Mouse (Mus musculus): ENCODE measurements around the gene Slc13a5. TPM values are rescaled to one million over a fixed set of nuclear protein-coding genes. Genes with fewer than 3 reads are reported as not detected.

The Slc13a5 gene
- 1 to 10 TPM; 7.2 to 9.8 TPM for total RNA-seq (2021)

DNA sequence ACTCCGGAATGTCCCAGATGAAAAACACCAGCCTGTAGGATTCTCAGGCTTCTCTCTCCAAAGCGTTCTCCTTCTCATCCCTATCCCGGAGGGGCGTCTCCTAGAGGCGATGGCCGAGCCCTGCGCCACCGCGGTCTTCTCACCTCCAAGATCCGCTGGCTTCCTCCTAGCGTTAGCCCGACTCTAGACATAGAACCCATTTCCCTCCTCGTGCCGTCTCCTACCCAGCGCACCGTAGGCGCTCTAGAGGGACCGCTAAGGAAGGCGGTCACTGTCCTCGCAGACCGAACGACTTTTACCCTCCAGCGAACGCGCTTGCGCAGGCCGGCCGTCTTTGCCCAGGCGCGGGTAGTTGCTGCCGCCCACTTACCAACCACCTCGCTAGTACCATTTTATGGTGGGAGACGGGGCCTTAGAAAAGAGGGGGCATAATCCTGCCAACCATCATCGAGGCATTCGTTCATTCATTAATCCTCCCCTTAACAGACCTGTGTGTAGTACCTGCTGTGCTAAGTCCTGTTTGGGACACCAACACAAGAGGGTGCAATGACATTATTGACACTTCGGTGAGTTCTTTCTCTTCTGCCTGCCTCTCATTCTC, at the start of gene Slc13a5:
Slc13a5 (minus strand) TSS at position 263 of the 601 bp plus-strand sequence.
- intact Hi-C loops (cut with DNase I): loop anchor here (5.0 kb wide), 1 partner anchor 35 kb away; no protein-coding TSS in a partner anchor
- DNase-seq: peak; percentile 31

DNA sequence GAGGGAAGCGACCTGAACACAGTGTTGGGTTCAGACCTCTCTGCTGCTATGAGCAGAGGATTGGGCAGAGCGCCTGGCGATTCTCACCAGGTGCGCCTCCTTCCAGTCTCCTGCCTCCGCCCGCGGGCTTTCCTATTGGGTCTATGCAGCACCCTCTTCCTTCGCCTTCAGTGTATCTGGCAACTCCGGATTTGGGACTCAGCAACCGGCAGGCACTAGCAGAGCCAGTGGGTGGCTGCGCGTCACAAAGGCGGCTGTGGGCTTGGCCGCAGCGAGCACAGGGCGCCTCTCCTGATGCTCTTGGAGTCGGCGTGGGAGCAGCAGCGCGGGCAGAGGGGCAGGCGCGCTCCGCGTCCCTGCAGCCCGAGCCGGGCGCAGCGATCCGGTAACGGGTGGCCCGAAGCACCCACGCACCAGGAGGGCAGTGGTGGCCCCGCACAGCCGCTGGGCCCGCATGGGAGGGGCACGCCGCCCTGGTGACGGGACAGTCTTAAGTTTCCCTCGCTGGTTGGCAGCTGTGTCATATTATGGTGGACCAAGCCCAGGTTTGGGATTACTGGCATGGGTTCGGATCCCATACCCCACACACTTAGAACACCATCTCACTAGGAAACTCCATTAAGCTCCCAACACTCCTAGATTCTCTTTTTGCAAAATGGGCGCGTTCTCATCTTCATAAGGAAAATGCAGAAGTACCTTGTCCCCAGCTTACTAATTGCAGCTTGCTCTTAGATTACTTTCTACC, 47.3 kb upstream of the Slc13a5 start, which contains the start of gene Fbxo39:
Fbxo39 (plus strand) TSS at position 294 of the 745 bp plus-strand sequence.
- intact Hi-C loops (cut with DNase I): no loop called here
- no peak for DNase-seq

DNA sequence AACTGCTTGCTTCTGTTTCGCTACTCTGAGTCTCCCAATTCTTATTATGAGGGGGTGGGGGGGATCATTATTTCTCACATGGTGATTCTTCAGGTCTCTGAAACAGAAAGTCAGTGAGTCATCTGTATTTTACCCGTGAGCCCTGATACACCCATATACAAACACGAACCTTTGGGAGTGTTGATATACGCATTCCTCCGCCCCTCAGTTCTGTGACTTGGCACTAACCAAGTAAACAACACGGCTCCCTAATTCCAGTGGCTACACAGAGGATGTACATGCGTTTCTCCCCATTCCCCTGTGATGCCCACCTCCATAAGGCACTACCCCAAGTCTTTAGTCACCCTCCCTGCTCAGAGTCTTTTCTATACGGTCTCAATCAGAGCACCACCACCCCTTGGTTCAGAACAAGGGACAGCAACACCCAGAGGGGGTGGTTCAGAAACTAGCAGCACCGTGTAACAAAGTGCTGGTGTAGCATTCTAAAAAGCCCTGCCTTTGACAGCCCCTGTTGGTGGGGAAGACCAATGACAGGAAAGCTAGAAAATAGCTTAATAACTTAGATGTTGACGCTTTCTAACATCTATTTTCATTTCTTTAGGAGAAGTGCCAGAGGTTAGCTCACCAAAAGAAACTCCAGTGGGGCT, 44.5 kb upstream of the Slc13a5 start:
- no peak for DNase-seq
- intact Hi-C loops (cut with DNase I): no loop called here

DNA sequence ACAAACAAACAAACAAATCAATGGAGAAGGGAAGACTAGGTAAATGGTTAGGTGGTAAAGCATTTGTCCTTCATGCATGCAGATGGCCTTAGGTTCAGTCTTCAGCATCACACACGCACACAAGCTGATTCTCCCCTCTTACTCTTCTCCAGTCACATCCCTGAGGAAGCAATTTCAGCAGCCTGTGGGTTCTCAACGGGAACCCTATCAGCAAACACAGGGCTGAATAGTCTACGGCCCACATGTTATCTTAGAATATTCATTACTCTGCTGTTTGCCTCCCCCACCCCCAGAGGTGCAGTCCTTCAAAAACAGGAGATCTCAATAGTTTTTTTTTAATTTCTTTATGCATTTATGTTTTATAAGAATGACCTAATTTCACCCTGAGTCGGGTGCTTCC, 43.5 kb upstream of the Slc13a5 start:
- DNase-seq: no peak
- intact Hi-C loops (cut with DNase I): no loop called here

DNA sequence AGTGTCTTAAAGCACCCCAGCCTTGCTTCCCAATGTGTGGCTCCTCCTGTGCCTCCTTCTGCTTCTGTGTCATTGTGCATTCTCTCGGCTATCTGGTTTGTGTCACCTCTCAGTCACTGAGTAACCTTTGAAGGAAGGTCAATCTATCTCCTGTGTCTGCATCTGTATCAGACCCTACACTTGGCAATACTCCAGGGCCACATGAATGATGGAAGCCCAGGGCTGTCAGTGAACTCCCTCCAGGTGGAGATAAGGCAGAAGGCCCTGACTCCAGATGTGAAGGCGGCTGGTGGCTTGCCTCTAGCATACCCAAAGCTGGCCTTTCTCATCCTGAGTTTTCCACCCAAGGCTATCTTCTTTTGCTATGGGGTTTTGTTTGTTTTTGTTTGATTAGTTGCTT, 42.0 kb upstream of the Slc13a5 start:
- no peak for DNase-seq
- intact Hi-C loops (cut with DNase I): no loop called here

DNA sequence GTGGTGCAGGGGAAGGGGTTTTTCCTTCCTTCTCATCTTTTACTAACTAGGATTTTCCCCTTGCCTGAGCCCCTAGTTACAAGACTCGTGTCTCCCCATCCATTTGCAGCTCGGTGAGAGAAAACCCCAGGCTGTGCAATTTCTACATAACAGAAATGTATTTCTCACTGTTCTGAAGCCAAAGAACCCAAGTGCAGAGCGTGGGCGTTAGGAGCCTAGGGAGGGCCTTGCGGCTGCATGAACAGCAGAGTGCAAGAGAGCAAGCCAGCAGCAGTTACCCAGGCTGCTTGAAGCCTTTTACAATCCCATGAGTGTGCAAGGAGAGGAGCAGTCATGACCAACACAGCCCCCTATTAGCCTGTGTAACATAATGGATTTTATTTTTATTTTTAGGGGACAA, 40.4 kb upstream of the Slc13a5 start:
- DNase-seq: no peak

DNA sequence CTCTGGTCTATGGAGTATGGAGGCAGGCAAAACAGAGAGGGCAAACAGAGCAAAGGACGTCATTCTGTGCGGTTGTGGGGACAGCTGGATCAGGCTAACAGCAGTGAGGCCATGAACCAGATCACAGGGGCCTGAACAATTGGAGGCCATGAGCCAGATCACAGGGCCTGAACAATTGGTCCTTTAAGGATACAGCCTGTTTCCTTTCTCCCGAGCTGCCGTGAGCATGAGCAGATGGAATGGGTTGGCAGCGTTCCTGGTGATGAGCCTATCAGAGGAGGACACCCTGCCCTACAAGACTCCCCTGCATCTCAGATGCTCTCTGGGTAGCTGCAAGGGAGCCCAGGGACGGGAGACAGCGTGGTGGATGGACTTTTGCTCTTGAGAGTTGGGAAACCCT, 35.2 kb upstream of the Slc13a5 start:
- intact Hi-C loops (cut with DNase I): no loop called here
- DNase-seq: peak; percentile 71

More for the DNA sequence above, 40.4 kb upstream of the Slc13a5 start:
- intact Hi-C loops (cut with DNase I): no loop called here

DNA sequence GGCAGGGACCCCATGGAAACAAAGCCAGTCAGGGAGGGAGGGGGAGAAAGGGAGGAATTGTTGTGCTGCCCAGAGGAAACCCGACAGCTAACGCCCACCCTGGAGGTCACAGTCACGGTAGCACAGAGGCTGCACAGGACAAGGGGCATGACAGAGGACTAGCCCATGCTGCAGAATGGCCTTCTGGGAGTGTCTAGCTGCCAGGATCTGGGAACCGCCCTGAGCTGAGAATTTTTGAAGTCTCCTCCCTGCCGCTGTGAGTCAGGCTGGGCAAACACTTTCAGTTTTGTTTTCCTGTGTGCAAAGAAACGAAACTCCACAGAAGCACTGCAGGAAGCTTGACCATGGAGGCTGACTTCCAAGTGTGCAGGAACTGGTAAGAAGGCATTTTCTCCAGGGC, 34.3 kb upstream of the Slc13a5 start, which contains the start of gene Xaf1:
Xaf1 (plus strand) TSS at position 296 of the 400 bp plus-strand sequence.
- DNase-seq: no peak
- intact Hi-C loops (cut with DNase I): no loop called here

DNA sequence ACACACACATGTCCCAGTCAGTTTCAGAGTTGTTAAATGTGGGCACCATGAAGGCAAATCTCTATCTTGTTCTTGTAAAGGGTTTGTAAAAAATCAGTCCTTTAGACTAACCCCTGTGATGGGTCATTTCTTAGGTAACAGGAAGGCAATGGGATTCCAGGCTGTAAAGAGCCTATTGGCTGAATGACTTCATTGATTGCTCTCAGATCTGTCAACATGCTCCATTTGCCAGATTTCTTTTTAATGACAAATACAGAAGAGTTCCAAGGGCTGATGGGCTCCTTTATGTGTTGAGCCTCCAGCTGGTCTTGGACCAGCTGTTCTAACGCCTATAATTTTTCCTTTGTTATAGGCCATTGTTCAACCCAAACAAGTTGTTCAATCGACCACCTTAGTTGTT, 26.1 kb upstream of the Slc13a5 start:
- intact Hi-C loops (cut with DNase I): no loop called here
- DNase-seq: no peak

DNA sequence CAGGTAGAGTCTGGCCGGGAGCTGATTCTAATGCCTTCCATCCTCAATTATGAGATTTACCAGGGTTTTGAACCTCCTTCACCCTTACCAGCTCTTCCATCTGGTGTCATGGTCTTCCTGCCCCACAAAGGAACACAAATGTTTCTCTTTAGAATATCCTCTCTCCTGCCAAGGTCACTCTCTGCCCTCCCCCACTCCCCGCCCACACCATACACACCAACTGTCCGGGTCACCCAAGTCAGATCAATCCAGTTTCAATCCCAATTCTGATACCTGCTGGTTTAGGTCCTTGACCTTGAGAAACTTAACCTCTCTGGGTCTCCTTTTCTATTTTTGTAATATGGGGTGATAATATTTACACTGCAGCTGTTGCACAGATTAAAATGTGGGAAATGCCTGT, 20.5 kb upstream of the Slc13a5 start:
- no peak for DNase-seq
- intact Hi-C loops (cut with DNase I): no loop called here

DNA sequence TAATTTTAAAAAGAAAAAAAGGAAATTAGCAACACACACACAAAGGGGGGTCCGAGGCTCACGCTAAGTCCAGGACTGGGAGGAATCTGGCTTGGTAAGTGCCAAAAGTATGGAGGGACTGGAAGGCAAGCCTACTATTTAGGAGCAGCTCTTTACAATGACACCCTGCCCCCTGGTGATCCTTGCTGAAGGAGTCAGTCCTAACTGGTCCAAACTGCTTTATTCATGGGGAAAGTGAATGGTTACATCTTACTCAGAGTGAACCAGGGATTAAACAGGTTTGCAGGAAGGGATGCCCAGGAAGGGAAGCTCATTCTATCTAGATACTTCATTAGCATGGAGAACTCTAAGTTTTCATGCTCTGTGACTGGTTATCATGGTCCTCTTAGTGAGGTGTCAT, 20.1 kb upstream of the Slc13a5 start:
- intact Hi-C loops (cut with DNase I): no loop called here
- no peak for DNase-seq

DNA sequence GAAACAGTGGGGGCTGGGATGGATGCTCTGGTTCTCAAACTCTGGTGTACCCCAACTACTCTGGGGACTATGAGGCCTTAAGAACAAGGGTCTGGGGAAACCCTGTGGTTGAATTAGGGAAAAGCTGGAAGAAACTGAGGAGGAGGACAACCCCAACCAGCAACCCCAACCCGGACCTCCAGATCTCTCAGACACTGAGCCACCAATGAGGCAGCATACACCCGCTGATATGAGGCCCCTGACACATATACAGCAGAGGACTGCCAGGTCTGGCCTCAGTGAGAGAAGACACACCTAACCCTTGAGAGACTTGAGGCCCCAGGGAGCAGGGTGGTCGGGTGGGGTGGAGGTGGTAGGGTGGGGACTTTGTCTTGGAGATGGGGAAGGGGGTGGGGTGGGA, 19.6 kb upstream of the Slc13a5 start:
- intact Hi-C loops (cut with DNase I): no loop called here
- DNase-seq: no peak

DNA sequence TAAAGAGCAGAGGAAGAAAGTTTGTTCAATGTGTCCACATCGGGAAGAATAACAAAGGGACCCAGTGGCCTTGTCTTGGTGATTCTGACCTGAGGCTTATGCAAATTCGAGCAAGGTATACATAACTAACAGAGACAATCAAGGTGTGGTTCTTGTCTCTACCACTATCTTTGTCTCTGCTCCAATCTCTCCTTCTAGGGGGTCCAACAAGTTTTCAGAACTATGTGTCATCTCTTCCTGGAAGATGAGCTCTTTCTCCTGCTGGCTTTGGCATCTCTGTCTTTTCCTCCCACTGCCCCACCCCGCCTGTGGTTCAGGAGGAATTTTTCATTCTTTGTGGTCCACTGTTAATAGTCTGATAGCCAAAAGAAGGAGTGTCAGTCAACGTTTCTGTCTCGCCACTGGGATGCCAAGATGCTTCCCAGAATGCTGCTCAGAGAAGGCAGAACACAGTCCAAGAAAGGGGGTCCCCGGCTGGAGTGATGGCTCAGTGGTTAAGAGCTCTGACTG, 19.0 kb upstream of the Slc13a5 start:
- DNase-seq: no peak
- intact Hi-C loops (cut with DNase I): no loop called here

DNA sequence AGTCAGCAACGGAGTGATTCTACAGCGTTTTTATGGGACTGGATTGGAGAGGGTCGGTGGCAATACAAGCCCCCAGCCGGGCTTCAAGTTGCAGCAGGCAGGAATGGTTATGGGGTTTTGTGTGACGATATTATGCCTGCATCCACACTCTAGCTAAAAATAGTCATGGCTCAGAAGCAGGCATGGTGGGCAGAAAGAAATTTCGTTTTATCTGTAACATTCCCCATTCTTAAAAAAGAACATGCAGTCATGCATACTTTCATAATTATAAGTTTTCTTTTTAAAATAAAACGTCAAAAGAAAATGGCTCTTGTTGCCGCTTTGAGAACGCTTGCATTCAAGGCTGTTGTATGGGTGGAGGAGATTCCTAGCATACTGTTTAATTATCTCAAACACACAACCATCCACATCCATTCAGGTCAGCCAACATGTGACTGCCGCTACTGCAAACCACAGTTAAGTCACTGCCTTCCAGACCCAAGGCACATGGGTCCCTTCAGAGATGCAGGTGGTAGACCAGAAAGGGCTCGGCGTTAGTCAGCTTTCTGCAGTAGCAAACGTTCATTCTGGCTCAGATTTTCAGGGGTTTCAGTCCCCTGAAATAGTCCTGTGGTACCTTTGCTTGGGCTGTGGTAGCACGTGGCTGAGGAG, 17.6 kb upstream of the Slc13a5 start:
- DNase-seq: no peak
- intact Hi-C loops (cut with DNase I): no loop called here

DNA sequence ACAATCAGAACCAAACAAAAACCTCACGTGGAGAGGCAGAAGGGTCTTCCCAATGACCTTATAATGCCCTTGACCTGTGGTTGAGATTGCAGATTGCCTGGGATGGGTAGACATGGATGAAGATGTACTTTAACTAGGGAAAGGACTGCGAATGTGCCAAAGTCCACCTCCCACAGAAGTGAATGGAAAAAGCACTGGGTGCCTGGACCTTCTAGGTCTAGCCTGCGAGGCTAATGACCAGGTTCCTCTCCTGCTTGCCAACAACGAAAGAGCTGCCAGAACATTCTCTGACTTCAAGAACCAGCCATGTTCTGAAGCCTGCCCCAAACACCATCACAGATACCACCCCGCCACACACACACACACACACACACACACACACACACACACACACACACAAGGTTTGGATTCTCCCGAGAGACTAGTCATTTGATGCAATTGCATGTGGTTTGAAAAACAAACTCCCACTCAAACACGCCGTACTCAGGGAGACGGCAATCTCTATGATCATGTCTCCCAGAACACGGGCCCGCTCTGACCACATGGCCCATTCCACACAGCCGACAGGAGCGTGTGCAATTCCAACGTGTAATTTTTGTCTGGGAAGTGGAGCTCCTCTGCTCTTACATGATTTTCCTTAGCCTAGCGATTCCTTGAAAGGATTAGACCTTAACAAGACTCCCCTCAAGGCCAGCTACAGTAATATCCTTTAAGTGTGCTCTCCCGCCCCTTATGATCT, 16.6 kb upstream of the Slc13a5 start:
- intact Hi-C loops (cut with DNase I): no loop called here
- DNase-seq: no peak

DNA sequence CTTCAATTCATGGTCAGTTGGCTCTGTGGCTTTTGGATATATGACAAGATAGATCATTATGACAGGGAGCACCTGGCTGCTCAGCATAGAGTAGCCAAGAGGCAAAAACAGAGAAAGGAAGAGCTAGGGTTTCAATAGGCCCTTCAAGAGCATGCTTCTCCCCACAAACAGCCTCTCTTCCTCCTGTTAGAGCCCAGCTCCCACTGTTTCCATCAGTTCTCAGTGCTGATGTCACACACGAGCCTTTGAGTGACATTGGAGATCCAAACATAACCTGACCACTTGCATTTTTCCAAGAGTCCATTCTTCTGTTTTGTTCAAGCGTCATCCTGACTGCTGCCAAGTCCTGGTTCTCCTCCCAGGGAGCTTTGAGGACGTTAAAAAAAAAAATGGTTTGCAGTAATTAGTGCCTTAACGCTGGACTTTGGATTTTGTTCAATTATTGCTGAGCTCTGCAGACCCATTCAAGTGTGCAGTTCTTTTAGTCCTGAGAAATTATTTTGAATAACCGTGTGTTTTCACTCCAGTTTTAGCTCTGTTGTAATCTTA, 14.9 kb upstream of the Slc13a5 start:
- DNase-seq: no peak
- intact Hi-C loops (cut with DNase I): no loop called here

DNA sequence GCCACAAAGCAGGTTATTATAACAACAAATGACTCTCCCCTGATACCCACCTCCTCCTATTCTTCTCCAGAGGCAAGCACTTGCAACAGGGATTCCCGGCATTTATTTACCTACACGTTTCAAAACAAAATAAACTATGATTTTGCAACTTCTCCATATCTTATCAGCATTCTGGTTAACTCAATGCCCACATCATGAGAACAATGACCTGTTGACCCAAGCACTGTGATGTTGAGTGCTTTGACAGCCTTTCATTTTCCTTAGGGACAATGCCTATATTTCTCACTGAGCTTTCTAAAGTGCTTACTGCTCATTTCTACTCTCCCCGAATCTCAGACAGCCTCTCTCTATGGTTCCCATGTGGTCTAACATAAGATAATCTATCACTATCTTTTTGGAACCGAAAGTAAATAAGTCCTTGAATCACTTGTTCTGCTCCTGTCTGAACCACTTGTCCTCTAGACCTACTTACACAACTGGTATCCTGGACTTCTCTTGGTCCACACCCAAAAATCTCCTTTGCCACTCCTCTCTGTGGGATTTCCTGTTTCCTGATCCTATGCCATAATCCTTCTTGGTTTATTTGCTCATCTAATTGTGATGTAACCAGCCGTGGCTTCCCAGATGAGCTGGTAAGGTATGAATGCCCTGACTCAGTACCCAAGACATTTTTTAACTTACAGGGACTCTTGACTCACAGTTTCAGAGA, 14.3 kb upstream of the Slc13a5 start:
- intact Hi-C loops (cut with DNase I): no loop called here
- no peak for DNase-seq

DNA sequence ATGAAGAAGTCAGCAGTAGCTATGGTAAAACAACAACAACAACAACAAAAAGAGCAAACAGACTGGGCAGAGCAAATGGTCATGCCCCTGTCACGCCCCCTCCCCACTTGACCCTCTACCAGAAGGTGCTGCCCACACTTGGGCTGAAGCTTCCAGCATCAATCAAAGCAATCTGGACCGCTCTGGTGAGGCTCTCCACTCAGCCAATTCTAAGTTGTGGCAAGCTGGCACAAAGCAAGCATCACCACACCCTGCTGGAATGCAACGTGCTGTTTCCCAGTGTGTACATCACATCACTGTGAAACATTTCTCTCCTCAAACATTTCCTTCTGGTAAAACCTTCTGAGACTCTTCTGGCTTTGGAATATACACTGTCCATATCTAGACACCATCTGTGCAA, 6.3 kb upstream of the Slc13a5 start:
- no peak for DNase-seq
- intact Hi-C loops (cut with DNase I): no loop called here

DNA sequence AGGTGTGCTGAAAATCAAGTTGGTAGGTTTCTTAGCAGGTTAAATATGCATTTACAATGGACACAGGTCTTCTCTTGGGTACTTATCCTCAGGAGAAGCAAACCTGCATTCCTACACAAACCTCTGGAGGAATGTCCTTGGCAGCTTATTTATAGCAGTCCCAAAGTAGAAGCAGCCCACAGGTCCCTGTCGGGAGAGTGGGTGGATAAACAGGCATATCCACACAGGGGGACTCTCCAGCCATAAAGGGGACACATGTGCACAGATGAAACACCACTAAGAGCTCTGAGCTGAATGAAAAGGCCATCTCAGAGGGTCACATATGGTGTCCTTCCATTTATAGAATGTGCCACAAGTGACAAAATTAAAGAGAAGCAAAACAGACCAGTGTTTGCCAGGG, 4.7 kb upstream of the Slc13a5 start:
- intact Hi-C loops (cut with DNase I): no loop called here
- no peak for DNase-seq
